In the genomic region with DNA sequence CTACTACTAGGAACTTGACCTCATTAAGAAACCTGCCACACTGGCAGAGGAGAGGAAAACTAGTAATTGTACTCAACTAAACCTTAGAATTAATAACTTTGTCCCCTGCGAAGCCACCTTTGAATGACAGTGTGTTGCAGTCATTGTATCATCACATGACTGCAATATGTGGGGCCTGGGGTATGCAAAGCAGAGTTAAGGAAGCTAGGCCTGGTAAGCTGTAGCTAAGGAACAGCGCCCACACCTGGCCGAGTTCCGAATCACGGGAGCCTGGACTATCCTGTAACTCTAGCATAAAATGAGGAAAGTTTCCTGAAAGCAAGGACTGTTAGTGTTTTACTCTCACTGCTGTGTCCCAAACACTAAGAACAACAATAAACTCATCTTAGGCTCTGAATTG, we compare ENCODE assay signal across 9 mouse cellular contexts. TPM values are rescaled to one million over a fixed set of nuclear protein-coding genes. Genes with fewer than 3 reads are reported as not detected.
DNase-seq lines count a peak whose midpoint lies in the region; ATAC-seq lines count a peak whose summit lies in the region.
"Had no signal": no experiment of that assay in that cellular context is flagged by ENCODE, and none has a peak within 500 bp of the region (broad histone marks: within the 10 kb centered on the region; RNA-seq: fewer than 3 reads in every experiment).

No protein-coding gene starts in this region.

- WGBS in limb, embryonic 11.5 days, result 60% methylated on average over 5 of the region's 5 CpGs
- 59% methylated on average over 5 of the region's 5 CpGs for WGBS in limb, embryonic 10.5 days
- 56% methylated on average over 5 of the region's 5 CpGs for WGBS in hindbrain, embryonic 13.5 days

- no peak overlapping the region for H3K4me3 ChIP-seq in limb, embryonic 11.5 days (ENCODE audit: low read depth, low read length)
- H3K4me3 ChIP-seq in limb, embryonic 10.5 days, result no peak overlapping the region
- no peak overlapping the region for H3K4me3 ChIP-seq in hindbrain, embryonic 13.5 days

- H3K4me1 ChIP-seq in limb, embryonic 11.5 days (ENCODE audit: control insufficient read depth, insufficient read depth, low read length), result no peaks in the 10 kb centered on the region
- H3K4me1 ChIP-seq in limb, embryonic 10.5 days, result peaks cover 12% of the 10 kb centered on the region; the same call in 1 of the 2 replicates
- H3K4me1 ChIP-seq in hindbrain, embryonic 13.5 days (replicated peaks), result no peaks in the 10 kb centered on the region

- no peak overlapping the region for H3K4me2 ChIP-seq in limb, embryonic 11.5 days (ENCODE audit: low read depth, severe bottlenecking)
- H3K4me2 ChIP-seq in hindbrain, embryonic 13.5 days, result no peak overlapping the region

- DNase-seq in cerebellum, postnatal 10 days, result peak; percentile 37 to 41
- no peak for DNase-seq in cerebellum, adult 18-20 months
- DNase-seq in limb, embryonic 11.5 days (ENCODE audit: low spot score), result peak; percentile 51
- DNase-seq in limb, embryonic 10.5 days (ENCODE audit: low spot score), result no peak
- peak; percentile 38 for DNase-seq in adrenal gland, adult 2 months
- DNase-seq in urinary bladder, postnatal 25 days (ENCODE audit: low spot score), result no peak
- DNase-seq: right cerebral cortex, adult 18-20 months had no signal

- H3K9me3 ChIP-seq in limb, embryonic 11.5 days (ENCODE audit: control insufficient read depth, low read length), result no peaks in the 10 kb centered on the region
- H3K9me3 ChIP-seq in limb, embryonic 10.5 days (replicated peaks), result no peaks in the 10 kb centered on the region
- H3K9me3 ChIP-seq in hindbrain, embryonic 13.5 days, result no peaks in the 10 kb centered on the region

- no peak overlapping the region for H3K27ac ChIP-seq in limb, embryonic 11.5 days (replicated peaks; ENCODE audit: low read depth, low read length)
- no peak overlapping the region for H3K27ac ChIP-seq in limb, embryonic 10.5 days
- H3K27ac ChIP-seq in hindbrain, embryonic 13.5 days, result no peak overlapping the region

- H3K9ac ChIP-seq in limb, embryonic 11.5 days (ENCODE audit: low read length), result no peak overlapping the region
- H3K9ac ChIP-seq in hindbrain, embryonic 13.5 days, result no peak overlapping the region

- H3K36me3 ChIP-seq in limb, embryonic 11.5 days (ENCODE audit: control insufficient read depth, insufficient read depth, low read length), result no peaks in the 10 kb centered on the region
- no peaks in the 10 kb centered on the region for H3K36me3 ChIP-seq in limb, embryonic 10.5 days
- no peaks in the 10 kb centered on the region for H3K36me3 ChIP-seq in hindbrain, embryonic 13.5 days

- no peak for ATAC-seq in limb, embryonic 11.5 days (ENCODE audit: insufficient number of reproducible peaks, low FRiP score, low TSS enrichment, low read depth)
- peak; percentile 52 for ATAC-seq in megakaryocyte progenitor cell, adult 5-6 weeks (replicated peaks; ENCODE audit: poor library complexity)
- ATAC-seq in hindbrain, embryonic 13.5 days (ENCODE audit: low FRiP score), result no peak

- H3K27me3 ChIP-seq in limb, embryonic 11.5 days (ENCODE audit: control insufficient read depth, insufficient read depth, low read length), result no peaks in the 10 kb centered on the region
- H3K27me3 ChIP-seq in limb, embryonic 10.5 days (ENCODE audit: low read depth, poor library complexity, severe bottlenecking), result no peaks in the 10 kb centered on the region
- no peaks in the 10 kb centered on the region for H3K27me3 ChIP-seq in hindbrain, embryonic 13.5 days

RNA-seq across cellular contexts. Expression of a gene that starts 33.2 kb away (rescaled TPM):
- 15.3 and 20.3 TPM in 2 replicates for polyA plus RNA-seq in limb, embryonic 11.5 days (2014; fragmentation: Nextera tagmentation; extraction: Ambion mirVana)
- 16.4 and 19.3 TPM in 2 replicates for polyA plus RNA-seq in limb, embryonic 10.5 days (2016; fragmentation: Nextera tagmentation; extraction: Ambion mirVana)
- total RNA-seq in adrenal gland, adult 2 months (2021), result 10 to 100 TPM; 45.6 to 57.5 TPM
- polyA plus RNA-seq in adrenal gland, adult 2 months (2012; rRNA removed), result 2.9 and 3.5 TPM in 2 replicates
- total RNA-seq in megakaryocyte progenitor cell, adult 5-6 weeks (2015), result 96.8 and 103 TPM in 2 replicates
- total RNA-seq in megakaryocyte progenitor cell, adult 5-6 weeks (2017), result 139 and 181 TPM in 2 replicates
- 28.6 and 35.6 TPM in 2 replicates for polyA plus RNA-seq in hindbrain, embryonic 13.5 days (2015; fragmentation: Nextera tagmentation; extraction: Ambion mirVana)

Comparison
In these comparisons a context has a peak if more than half of its experiments do, and no peak if none do; other contexts are left out.
1. DNase-seq: peak in cerebellum, postnatal 10 days (2 of 2), limb, embryonic 11.5 days (single experiment) and adrenal gland, adult 2 months (single experiment); none in cerebellum, adult 18-20 months (0 of 2), limb, embryonic 10.5 days (single experiment) and urinary bladder, postnatal 25 days (single experiment).